In the genomic region with DNA sequence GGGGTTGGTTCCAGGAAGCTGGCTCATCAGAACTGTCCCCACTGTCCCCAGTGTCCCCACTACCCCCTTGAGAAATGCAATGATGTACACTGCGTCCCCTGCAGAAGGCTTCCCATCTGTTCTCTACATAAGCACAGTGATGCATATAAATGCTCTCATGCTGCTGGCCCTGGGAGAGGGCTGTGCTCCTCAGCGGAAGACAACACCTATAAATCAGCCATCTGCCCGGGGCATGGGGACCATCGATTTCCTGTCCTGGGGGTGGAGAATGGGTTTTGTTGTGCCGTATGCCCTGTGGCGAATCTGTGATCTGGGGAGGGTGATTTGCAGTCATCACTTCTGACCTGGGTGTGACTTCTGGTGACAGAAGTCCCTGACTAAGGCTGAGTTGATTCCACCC, we compare ENCODE assay signal across 14 mouse cellular contexts.
A peak's percentile ranks its signal among the peaks of the same experiment; 100 is the strongest.
DNase-seq lines count a peak whose midpoint lies in the region; ATAC-seq and TF ChIP-seq lines count a peak whose summit lies in the region.
"Had no signal": no experiment of that assay in that cellular context is flagged by ENCODE, and none has a peak within 500 bp of the region (broad histone marks: within the 10 kb centered on the region; RNA-seq: fewer than 3 reads in every experiment).

No protein-coding gene starts in this region.

- peaks cover 38% of the 10 kb centered on the region for H3K4me1 ChIP-seq in heart, embryonic 10.5 days
- H3K4me1 ChIP-seq in heart, adult 2 months (ENCODE audit: control insufficient read depth, insufficient read depth, low read length): no peaks in the 10 kb centered on the region
- peaks cover 33% of the 10 kb centered on the region for H3K4me1 ChIP-seq in neural tube, embryonic 13.5 days (replicated peaks)
- H3K4me1 ChIP-seq in midbrain, embryonic 11.5 days (ENCODE audit: control insufficient read depth, insufficient read depth, low read length): no peaks in the 10 kb centered on the region; the same call in 1 of the 2 replicates

- H3K36me3 ChIP-seq in heart, embryonic 10.5 days: no peaks in the 10 kb centered on the region
- no peaks in the 10 kb centered on the region for H3K36me3 ChIP-seq in heart, adult 2 months (ENCODE audit: control insufficient read depth, insufficient read depth, low read length)
- no peaks in the 10 kb centered on the region for H3K36me3 ChIP-seq in neural tube, embryonic 13.5 days
- H3K36me3 ChIP-seq in midbrain, embryonic 11.5 days (ENCODE audit: control insufficient read depth, insufficient read depth, low read length): no peaks in the 10 kb centered on the region

- no peak for TF ChIP-seq EP300 in heart, adult 2 months (IDR thresholded peaks at IDR 0.05; ENCODE audit: insufficient read depth, low read depth, low read length)

- H3K4me3 ChIP-seq in heart, embryonic 10.5 days: no peak overlapping the region
- no peak overlapping the region for H3K4me3 ChIP-seq in heart, adult 2 months
- H3K4me3 ChIP-seq in neural tube, embryonic 13.5 days: no peak overlapping the region
- H3K4me3 ChIP-seq in midbrain, embryonic 11.5 days (ENCODE audit: low read depth, low read length): no peak overlapping the region

- TF ChIP-seq CTCF in heart, adult 2 months (IDR thresholded peaks at IDR 0.05): no peak

- no peaks in the 10 kb centered on the region for H3K79me2 ChIP-seq in heart, adult 2 months (replicated peaks; ENCODE audit: control insufficient read depth, insufficient read depth, low read length)

- peak overlapping the region; percentile 7; the same call in 1 of the 2 replicates for H3K4me2 ChIP-seq in neural tube, embryonic 13.5 days
- no peak overlapping the region for H3K4me2 ChIP-seq in midbrain, embryonic 11.5 days

- no peak overlapping the region for H3K9ac ChIP-seq in heart, adult 2 months (ENCODE audit: low read depth, low read length)
- H3K9ac ChIP-seq in neural tube, embryonic 13.5 days: no peak overlapping the region
- H3K9ac ChIP-seq in midbrain, embryonic 11.5 days (ENCODE audit: low read length): no peak overlapping the region
- H3K9ac ChIP-seq: liver, embryonic 14.5 days had no signal

- no peaks in the 10 kb centered on the region for H3K27me3 ChIP-seq in heart, embryonic 10.5 days (ENCODE audit: insufficient read depth, poor library complexity, severe bottlenecking)
- no peaks in the 10 kb centered on the region for H3K27me3 ChIP-seq in heart, adult 2 months (ENCODE audit: control insufficient read depth, insufficient read depth, low read length)
- H3K27me3 ChIP-seq in neural tube, embryonic 13.5 days: 0 out of 2 replicates have a peak, but pooled peaks cover 2% of the 10 kb centered on the region
- H3K27me3 ChIP-seq in midbrain, embryonic 11.5 days (ENCODE audit: control insufficient read depth, insufficient read depth, low read length): peaks cover 2% of the 10 kb centered on the region; the same call in 1 of the 2 replicates

- intact Hi-C loops in heart, adult 2 months (cut with DNase I): no loop called here

- 56% methylated on average over 6 of the region's 6 CpGs for WGBS in heart, embryonic 10.5 days
- 71% methylated on average over 6 of the region's 6 CpGs for WGBS in heart, adult 2 months
- WGBS in neural tube, embryonic 13.5 days: 2% methylated on average over 6 of the region's 6 CpGs
- WGBS in midbrain, embryonic 11.5 days: 81% methylated on average over 6 of the region's 6 CpGs

- DNase-seq in heart, embryonic 10.5 days (ENCODE audit: low spot score): no peak
- no peak for DNase-seq in heart, adult 2 months
- DNase-seq in embryo, embryonic 11 days: peak; percentile 67
- peak; percentile 20 to 75 for DNase-seq in kidney, postnatal 25 days
- DNase-seq in urinary bladder, postnatal 4 days (ENCODE audit: low spot score in 2 of 2): no peak
- DNase-seq in frontal cortex, adult 2 months (ENCODE audit: extremely low spot score in 1 of 2, low spot score in 1 of 2): no peak
- no peak for DNase-seq in midbrain, embryonic 11.5 days (ENCODE audit: low spot score, missing footprints)
- DNase-seq: cerebellum, adult 11 months; heart, adult 11 months; heart, postnatal 4 days; right cerebral cortex, adult 18-20 months had no signal

- peak overlapping the region; percentile 69; the same call in 1 of the 2 replicates for H3K27ac ChIP-seq in heart, embryonic 10.5 days
- no peak overlapping the region for H3K27ac ChIP-seq in heart, adult 2 months
- peak overlapping the region; percentile 46; the same call in 1 of the 2 replicates for H3K27ac ChIP-seq in neural tube, embryonic 13.5 days (replicated peaks)
- H3K27ac ChIP-seq in midbrain, embryonic 11.5 days (ENCODE audit: low read depth, low read length): no peak overlapping the region
- H3K27ac ChIP-seq: liver, embryonic 14.5 days; macrophage had no signal

- H3K9me3 ChIP-seq in heart, embryonic 10.5 days: no peaks in the 10 kb centered on the region
- no peaks in the 10 kb centered on the region for H3K9me3 ChIP-seq in neural tube, embryonic 13.5 days
- no peaks in the 10 kb centered on the region for H3K9me3 ChIP-seq in midbrain, embryonic 11.5 days (ENCODE audit: control insufficient read depth, low read length)

- ATAC-seq in neural tube, embryonic 13.5 days (ENCODE audit: low read depth): peak; percentile 79
- no peak for ATAC-seq in midbrain, embryonic 11.5 days (ENCODE audit: low FRiP score)

- TF ChIP-seq POLR2A in heart, adult 2 months (IDR thresholded peaks at IDR 0.05; ENCODE audit: insufficient read depth, low read depth, low read length): no peak

Comparison
In these comparisons a context has a peak if more than half of its experiments do, and no peak if none do; other contexts are left out.
1. H3K27ac ChIP-seq: peak in heart, embryonic 10.5 days (single experiment) and neural tube, embryonic 13.5 days (single experiment); none in heart, adult 2 months (single experiment) and midbrain, embryonic 11.5 days (single experiment).
2. DNase-seq: peak in embryo, embryonic 11 days (single experiment) and kidney, postnatal 25 days (2 of 2); none in heart, embryonic 10.5 days (single experiment), heart, adult 2 months (0 of 2), urinary bladder, postnatal 4 days (0 of 2), frontal cortex, adult 2 months (0 of 2) and midbrain, embryonic 11.5 days (single experiment).